Mouse (Mus musculus) brain, embryonic 14.5 days (tissue): ENCODE measurements around the gene Wdr27.

Experiments used
- CTCF ChIP-seq: fragments of 200-500 bp; IDR thresholded peaks from 2 replicates; pipeline ENCODE4 v1.5.1; 2012; ENCODE audit warnings: inconsistent platforms, mild to moderate bottlenecking, moderate library complexity, borderline replicate concordance; ENCODE audit not compliant: insufficient read depth, insufficient read length; ENCODE audit errors: extremely low read depth
- POLR2A ChIP-seq: fragments of 200-500 bp; IDR thresholded peaks from 2 replicates; pipeline ENCODE4 v1.6.1; 2012; ENCODE audit warnings: mild to moderate bottlenecking, inconsistent platforms, borderline replicate concordance; ENCODE audit not compliant: poor library complexity, insufficient read depth, insufficient read length, severe bottlenecking; ENCODE audit errors: extremely low read depth

GRCm38 (mm10) chr17:14898972-14899371 lies 44.0 kb downstream of the Wdr27 start:
- TF ChIP-seq CTCF (no peak), POLR2A (no peak)
